Mouse (Mus musculus): Measurements from ENCODE around the gene Pm20d2.

The Pm20d2 gene

DNA sequence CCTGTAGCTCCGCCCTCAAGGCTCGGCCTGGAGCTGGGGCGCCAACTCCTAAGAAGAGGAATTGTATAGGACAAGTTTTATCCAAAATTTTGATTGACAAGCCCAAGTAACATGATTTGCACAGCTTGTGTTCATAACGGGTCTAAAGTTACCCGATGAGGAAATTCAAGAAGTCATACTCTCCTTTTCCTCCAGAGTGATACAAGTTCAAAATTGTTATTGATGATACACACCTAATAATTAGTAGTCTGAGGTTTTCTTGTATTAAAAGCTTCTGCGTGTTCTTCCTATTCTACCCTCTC, at the start of gene Pm20d2:
Pm20d2 (minus strand) TSS at position 3 of the 302 bp plus-strand sequence.
- no peak for DNase-seq (ENCODE audit: low spot score)

GRCm38 (mm10) chr4:33230881-33231280, 41.3 kb upstream of the Pm20d2 start:
- no peak for DNase-seq (ENCODE audit: low spot score)

GRCm38 (mm10) chr4:33229639-33230038, 40.1 kb upstream of the Pm20d2 start:
- no peak for DNase-seq (ENCODE audit: low spot score)

GRCm38 (mm10) chr4:33227164-33227563, 37.6 kb upstream of the Pm20d2 start:
- no peak for DNase-seq (ENCODE audit: low spot score)

DNA sequence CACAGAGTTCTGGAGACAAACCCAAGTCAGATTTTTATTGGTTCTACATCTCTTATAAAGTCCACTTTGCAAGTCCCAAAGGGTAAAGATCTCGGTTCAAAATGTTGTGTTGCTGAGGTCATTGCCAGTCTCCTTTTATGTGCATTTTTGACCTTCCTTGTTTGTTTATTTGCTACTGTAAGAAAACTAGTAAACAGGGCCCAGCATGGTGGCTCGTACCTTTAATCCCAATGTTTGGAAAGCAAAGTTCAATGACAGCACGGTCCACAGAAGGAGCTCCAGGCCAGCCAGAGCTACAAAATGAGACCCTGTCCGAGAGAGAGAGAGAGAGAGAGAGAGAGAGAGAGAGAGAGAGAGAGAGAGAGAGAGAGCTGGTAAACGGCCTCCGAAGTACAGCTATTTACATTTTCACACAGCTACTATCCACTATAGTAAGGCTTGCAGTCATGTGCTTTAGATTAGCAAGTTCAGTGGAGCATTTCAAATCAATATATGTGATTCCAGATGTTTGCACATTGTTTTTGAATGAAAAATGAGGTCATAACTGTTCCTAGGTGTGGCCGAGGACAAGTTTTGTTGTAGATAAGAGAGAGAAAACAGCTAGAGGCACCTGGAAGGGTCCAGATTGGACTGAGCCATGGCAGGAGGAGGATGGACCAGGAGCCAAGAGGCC, 34.6 kb upstream of the Pm20d2 start:
- no peak for DNase-seq (ENCODE audit: low spot score)

DNA sequence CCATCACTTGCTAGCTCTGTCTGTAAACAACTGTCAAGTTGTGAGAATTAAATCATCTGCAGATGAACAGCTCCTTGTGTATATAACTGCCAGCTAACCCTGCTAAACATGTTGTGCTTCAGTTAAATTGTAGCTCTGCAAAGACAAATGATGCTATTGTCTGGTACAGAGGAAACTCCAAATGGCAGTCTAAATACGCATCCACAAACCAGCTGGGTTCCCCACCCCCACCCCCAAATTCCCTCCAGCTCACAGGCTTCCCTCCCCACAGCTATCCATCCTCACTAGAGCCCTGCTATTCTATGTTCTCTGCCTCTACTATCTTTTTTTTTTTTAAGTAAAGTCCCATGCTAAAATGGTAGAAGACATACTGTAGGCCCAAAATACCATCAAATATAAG, 32.3 kb upstream of the Pm20d2 start:
- DNase-seq (ENCODE audit: low spot score), result no peak

- no peak for DNase-seq (ENCODE audit: low spot score)
These were observed 19.6 kb upstream of the Pm20d2 start, which contains the start of gene Srsf12 for GRCm38 (mm10) chr4:33208881-33209841. Gene Srsf12, plus strand, starts transcription at chr4:33208991.

GRCm38 (mm10) chr4:33207551-33207950, 18.0 kb upstream of the Pm20d2 start:
- DNase-seq (ENCODE audit: low spot score), result no peak

- peak; percentile 42 for DNase-seq (ENCODE audit: low spot score)
These were observed 15.1 kb upstream of the Pm20d2 start for GRCm38 (mm10) chr4:33204682-33205081.

- DNase-seq (ENCODE audit: low spot score), result no peak
These were observed 8.6 kb upstream of the Pm20d2 start for GRCm38 (mm10) chr4:33198117-33198516.

GRCm38 (mm10) chr4:33188781-33189734, 479 bp downstream of the Pm20d2 start:
- peak; percentile 83 for DNase-seq (ENCODE audit: low spot score)

- peak; percentile 31 for DNase-seq (ENCODE audit: low spot score)
These were observed 1.4 kb downstream of the Pm20d2 start for GRCm38 (mm10) chr4:33188164-33188563.

GRCm38 (mm10) chr4:33183477-33183876, 6.1 kb downstream of the Pm20d2 start:
- no peak for DNase-seq (ENCODE audit: low spot score)

- no peak for DNase-seq (ENCODE audit: low spot score)
These were observed 37.2 kb downstream of the Pm20d2 start for GRCm38 (mm10) chr4:33152087-33153038.

DNA sequence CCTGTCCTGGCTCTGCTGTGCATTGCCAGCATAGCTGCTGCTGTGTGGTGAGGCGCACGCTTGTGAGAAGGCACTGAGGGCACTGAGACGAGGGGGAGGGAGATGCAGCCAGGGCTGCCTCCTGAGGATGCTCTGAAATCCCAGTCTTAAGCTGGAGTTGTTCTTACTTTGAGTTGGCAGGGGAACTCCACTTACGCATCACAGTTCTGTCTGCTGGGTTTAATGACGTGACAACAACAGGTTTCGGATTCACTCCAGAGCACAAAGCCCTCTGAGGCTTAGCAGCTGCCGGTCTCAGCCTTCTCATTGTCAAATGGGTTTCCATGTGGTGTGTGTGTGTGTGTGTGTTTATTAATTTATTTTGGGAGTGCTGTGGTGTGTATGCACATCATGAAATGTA, 40.4 kb downstream of the Pm20d2 start:
- DNase-seq (ENCODE audit: low spot score), result no peak

GRCm38 (mm10) chr4:33147825-33148224, 41.7 kb downstream of the Pm20d2 start:
- peak; percentile 57 for DNase-seq (ENCODE audit: low spot score)

DNA sequence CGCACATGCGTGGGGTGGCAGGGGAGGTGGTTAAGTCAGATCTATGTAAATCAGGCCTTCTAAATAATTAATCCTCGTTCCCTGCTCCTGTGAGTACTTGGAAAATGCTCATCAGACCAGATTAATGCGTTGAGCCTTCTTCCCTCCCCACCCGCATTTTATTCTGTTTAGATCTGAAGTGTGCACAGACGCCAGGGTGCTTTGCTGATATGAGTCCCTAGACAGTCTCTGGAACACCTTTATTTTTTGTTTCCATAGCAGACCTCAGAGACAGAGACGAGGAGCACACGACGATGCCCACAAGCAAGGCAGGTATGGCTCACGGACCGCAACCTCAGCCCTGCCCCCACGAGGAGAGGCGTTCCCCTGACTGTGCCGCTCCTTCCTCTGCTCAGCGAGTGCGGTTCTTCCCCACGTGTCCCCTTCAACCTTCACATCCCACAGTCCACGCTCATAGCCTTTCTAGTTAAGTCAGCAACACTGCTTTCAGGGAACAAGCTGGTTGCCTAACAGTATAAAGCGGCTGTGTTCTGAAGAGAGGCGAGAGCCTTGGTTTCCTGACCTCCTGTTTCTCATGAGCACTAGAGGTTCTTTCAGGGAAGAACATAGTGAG, 42.8 kb downstream of the Pm20d2 start:
- DNase-seq (ENCODE audit: low spot score), result no peak

- DNase-seq (ENCODE audit: low spot score), result no peak
These were observed 57.3 kb downstream of the Pm20d2 start, which contains the start of gene Gabrr1 for GRCm38 (mm10) chr4:33132221-33132620. Gene Gabrr1, plus strand, starts transcription at chr4:33132521.

DNA sequence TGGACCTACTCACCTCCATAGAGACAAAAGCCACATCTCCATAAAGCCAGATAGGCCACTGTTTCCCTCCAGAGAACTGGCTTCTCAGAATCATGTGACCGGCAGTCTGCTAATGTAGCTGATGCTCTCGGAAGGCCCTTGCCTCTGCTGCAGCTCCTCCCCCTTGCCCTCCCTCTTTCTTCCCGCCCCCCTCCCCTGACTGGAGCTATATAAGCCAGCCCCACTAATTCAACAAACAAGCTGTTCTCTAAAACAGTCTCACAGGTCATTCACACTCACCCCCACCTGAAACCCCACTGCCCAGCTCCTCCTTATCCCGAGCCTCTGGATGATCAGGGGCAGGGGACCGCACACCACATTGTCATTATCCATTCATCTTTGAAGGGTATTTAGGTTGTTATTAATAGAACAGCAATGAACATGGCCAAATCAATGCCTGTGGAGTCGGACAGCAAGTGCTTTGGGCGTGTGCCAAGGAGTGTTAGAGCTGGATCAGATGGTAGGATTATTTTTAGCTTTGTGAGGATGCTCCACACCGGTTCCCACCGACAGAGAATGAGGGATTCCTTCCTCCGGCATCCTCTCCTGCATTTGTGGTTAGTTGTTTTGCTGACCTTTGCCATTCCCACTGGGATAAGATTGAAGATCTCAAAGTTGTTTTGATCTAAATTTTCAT, 64.0 kb downstream of the Pm20d2 start:
- no peak for DNase-seq (ENCODE audit: low spot score)

DNA sequence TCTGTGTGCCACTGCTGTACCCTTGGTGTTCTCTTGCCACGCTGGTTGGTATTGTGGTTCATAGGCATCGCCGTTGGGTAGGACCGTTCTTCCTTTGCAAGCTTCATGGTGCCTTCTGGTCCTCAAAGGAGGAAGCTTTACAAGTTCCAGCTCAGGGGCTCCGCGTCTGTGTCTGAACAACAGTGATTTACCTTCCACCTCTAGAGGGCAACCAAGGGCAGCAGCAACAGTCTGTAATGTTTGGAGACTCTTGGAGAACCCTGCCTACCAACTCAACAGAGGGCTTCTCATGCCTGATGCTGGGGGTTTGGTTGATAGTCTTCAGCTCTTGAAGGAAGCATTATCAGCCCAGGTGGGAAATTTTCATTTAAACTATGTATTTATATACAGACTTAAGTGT, 65.0 kb downstream of the Pm20d2 start:
- DNase-seq (ENCODE audit: low spot score), result peak; percentile 39
